Mouse (Mus musculus) lung, adult 18-20 months (tissue): ENCODE results near the gene Spns3.

Source experiments
- DNase-seq, 2 experiments: peaks; one replicate each; pipeline ENCODE4 v3.0.0; 2022; ENCODE audit warnings: mixed read lengths in 2 of 2

Spns3 gene

DNA sequence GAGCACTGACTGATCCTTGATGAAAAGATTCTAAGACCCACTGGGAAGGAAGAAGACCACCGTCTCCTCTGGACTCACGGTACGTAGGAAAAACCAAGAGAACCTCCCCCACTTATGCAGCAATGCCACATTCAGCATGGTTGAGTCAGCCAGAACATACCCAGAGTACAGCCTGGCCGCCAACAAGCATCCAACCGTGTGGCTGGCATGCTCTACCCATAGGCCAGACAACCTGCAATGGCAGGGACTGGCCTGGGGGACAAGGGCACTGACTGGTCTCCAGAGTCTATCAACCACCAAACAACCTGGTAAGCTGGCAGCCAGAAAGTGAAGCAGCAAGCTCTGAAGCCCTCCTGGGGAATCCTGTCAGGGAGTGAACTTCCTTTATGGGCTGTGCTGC lies 41.7 kb downstream of the Spns3 start:
- DNase-seq: no peak

- no peak for DNase-seq
These were observed 42.7 kb downstream of the Spns3 start for GRCm38 (mm10) chr11:72507651-72508050.

DNA sequence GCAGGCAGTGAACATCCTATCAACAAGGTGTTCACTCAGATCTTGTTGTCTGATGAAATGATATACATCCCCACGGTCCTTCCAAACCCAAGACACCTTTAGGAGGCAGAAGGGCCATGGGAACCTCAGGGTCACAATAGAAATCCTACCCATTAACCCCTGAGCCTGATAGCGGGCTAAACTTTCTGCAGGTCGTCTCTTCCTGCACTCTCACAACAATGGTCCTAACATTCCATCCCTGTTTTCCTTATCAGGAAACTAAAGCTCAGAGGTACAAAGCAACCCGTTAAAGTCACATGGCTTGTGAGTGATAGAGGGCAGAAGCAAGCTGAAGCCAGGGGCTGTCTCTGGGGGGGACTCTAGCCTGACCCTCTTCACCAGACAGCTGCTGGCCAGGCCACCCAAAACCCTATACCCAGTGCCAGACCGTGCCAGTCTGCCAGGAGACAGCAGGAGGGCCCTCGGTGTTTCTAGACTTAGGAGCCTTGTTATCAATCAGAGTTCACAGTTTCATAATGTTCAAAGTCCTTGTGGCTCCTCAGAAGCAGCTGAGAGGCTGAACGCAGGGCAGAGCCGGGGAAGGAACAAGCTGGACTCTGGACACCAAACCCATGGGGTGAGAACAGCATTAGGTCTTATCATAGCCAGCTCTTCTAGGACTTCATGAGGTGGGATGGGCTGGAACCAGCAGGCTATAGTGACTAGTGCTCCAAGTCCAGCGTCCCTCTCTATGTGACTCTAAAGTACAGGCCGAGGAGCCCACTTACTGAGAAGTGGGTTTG lies 46.1 kb downstream of the Spns3 start:
- no peak for DNase-seq

DNA sequence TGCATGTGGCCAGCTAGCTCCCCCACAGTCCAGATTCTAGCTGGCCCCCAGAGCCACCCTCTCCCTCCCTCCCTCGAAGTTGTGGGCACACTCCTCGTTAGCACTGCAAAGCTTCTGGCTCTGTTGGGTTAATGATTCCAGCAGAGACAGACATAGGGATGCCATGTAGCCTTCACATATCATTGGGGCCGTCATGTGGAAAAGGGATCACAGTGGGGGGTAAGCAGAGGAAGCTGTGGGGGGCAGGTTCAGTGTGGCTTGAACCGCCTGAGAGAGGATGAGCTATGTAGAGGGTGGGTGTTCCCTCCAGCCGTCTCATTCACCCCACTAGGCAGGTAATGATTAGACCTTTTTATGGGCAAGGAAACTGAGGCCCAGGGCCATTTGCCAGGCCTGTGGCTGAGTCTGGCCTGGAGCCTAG lies 46.8 kb downstream of the Spns3 start:
- DNase-seq: no peak

DNA sequence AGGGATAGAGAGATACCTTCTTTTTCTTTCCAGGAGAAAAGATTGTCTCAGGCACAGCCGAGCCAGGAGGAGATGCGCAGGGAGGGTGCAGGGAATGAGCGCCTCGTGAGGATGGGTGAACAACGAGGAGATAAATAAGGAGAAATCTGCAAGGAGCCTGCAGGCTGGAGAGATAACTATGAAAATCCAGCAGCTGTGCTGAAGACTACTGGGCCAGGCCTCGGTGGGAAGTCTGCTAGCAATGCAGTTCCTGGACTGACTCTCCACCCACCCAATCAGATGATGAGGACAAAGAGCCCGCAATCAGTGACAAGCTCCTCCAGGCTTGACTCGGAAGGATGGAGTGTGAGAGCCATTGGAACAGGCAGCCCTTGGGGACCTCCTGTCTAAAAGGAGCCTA lies 48.1 kb downstream of the Spns3 start:
- DNase-seq: no peak

DNA sequence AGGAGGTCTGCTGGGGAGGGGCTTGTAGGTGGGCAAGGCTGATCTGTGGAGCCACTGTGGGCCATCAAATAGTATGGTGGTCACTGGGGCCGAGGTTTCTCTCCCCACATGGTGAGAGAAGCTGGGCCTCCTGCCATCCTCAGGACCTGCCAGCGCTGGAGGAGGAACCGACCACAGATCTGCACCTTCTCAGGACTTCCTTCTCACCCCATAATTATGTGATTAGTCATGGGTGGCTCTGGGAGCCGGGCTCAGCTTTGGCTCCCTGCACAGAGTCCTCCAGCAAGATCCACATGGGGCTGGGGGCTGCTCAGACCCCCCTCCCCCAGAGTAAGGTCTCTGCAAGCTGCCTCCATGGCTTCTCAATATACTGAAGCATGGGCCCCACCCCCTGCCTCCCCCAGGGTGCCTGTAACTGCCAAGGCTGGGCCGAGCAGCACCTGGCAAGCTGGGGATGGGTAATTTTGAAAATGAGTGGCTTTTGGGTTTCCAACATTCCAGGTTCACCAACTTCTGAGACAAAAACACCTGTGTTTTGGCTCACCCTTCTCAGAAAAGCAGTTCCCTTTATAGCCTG lies 48.8 kb downstream of the Spns3 start:
- DNase-seq: no peak

- no peak for DNase-seq
These were observed 50.2 kb downstream of the Spns3 start for GRCm38 (mm10) chr11:72500139-72500538.

DNA sequence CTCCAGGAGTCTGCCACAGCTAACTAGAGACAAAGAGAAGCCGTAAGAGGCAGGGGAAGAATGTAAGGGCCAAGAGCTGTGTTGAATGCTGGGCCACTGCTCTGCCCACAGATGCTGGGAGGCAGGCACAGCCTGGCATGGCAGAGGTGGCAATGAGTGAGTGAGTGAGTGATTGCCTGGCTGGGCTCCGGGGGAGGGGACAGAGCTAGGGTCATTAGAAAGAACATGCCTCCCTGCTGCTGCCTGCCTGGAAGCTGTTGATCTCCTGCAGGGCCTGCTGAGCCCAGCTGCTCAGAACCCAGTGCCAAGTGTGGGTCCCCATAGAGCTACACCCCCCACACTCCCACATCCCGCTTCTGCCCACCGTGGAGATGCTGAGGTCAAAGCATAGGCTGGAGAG lies 52.9 kb downstream of the Spns3 start:
- DNase-seq: no peak

- no peak for DNase-seq
These were observed 53.5 kb downstream of the Spns3 start for GRCm38 (mm10) chr11:72496775-72497174.

DNA sequence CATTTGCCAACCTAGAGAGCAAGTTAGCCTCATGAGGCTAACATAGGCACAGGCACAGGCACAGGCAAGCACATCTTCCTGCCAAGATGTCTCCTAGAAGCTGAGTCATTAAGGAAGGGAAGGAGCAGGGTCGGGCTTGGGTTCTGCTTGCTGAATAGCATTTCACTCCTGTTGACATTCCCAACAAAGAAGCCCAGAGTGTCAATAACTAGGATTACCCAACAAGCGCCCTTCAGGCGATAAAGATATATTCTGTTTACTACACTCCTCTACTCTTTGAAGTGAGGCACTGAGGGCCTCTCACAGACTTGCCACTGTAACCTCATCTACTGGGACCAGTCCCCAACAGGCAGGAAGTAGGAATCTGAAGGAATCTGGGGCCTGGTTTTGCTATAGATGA lies 54.2 kb downstream of the Spns3 start:
- DNase-seq: peak in 1 of 2 experiments; percentile 27

GRCm38 (mm10) chr11:72494046-72494988 lies 56.0 kb downstream of the Spns3 start:
- DNase-seq: no peak

DNA sequence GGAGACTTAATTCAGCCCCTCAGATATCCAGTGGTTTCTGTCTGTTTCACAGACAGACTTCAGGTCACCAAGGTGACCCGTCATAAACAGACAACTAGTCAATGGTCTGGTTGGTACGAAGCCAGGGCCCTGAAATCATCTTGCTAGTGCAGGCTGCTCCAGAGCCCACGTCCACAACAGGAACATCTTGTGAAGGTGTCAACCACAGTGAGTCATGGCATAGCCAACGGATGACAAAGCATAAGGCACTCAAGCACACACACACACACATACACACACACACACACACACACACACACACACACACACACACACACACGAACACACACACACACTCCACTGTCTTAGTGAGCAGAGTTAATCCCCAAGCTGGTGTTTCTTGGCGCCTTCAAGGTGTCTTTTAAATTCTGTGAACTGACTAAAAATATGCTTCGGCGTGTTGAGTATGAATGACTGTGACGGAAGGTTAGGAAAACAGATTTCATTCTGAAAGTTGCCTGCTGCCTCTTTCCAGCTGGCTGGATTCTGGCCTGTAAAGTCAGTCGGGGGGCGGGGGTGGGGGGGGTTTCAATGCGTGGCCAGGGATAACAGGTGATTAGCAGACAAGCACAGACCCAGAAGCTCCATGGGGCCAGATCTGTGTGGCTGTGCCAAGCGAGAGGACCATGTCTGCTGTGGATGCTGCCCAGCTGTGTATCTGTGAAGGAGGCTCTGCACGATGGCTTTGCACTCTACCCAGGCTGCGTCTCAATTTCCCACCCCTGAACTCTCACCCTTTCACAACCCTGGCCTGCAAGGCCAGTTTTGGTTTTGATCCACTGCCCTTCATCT lies 59.0 kb downstream of the Spns3 start:
- no peak for DNase-seq

GRCm38 (mm10) chr11:72489881-72490301 lies 60.4 kb downstream of the Spns3 start, which contains the start of gene Spns2:
TSS of gene Spns2 (minus strand) at chr11:72489904.
- DNase-seq: peak; percentile 93 to 95

- DNase-seq: no peak
These were observed 60.9 kb downstream of the Spns3 start for GRCm38 (mm10) chr11:72489397-72489796.

GRCm38 (mm10) chr11:72488753-72489271 lies 61.5 kb downstream of the Spns3 start:
- DNase-seq: peak in 1 of 2 experiments; percentile 22

DNA sequence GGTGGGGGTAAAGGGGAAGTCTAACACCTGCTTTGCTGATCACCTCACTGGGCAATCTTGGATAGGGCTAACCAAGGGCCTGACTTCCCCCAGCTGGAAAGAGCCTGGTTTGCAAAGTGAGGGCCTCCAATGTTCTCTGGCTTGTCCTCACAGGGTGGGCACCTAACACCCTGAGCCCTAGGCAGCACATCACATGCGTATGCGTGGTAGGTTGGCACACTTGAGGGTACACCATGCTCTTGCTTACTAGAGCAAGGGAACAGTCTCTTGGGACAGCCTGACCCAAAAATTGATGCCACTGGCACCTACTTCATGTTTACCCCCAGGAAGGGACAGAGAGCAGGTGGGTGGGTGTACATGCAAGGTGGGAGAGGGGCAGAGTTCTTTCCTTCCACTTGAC lies 62.6 kb downstream of the Spns3 start:
- no peak for DNase-seq

DNA sequence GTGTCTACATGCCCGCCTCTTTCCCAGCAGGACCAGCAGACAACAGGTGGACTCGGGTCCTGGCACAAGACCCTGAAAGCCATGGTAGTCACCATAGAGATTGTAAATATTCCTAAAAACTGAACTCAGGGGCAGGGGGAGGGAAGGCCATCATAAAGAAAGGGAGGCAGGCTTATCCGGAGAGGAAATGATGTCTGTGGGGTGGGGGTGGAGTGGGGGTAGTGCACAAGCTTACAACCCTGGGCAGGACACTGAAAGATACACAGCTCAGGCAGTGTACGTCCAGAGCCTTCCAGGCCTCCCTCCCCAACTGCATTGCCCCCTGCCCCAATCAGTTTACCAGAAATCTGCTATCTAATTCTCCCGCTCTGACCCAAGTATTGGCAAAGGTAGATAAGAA lies 63.1 kb downstream of the Spns3 start:
- DNase-seq: no peak

DNA sequence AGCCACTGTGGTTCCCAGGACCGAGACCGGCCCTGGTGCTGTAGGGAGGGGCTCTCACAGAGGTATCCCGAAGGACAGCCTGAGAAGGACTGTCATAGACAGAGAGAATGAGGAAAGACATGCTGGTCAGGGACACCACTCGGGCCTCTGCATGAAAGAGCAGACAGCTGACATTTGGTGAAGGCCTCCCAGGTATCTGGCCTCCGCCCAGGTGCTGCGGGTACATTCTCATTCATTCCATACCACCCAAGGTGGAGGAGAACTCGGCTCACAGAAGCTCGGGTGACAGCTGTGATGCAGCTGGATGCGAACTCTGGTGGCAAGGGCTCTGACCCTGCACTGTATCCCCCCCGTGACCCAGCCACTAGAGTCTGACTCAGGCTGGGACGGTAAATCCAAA lies 64.3 kb downstream of the Spns3 start:
- no peak for DNase-seq

DNA sequence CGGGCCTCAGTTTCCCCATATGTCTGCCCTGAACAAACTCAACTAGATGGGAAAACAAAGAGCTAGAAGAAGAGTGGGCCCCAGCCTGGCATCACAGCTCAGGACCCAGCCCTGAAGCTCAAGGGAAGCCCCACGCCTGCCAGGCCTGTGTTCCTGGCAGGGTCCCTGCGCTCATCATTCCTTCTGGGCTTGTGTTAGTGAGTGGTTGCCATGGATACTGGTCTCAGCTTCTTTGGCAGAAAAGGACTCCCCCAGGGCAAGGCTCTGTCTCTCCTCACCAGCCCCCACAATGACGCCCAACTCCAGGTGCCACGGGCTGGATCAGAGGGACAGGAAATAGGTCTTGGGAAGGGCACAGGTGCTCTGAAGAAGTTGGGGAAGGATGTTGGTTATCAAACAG lies 65.1 kb downstream of the Spns3 start:
- DNase-seq: no peak

- no peak for DNase-seq
These were observed 65.8 kb downstream of the Spns3 start for GRCm38 (mm10) chr11:72484549-72484948.

DNA sequence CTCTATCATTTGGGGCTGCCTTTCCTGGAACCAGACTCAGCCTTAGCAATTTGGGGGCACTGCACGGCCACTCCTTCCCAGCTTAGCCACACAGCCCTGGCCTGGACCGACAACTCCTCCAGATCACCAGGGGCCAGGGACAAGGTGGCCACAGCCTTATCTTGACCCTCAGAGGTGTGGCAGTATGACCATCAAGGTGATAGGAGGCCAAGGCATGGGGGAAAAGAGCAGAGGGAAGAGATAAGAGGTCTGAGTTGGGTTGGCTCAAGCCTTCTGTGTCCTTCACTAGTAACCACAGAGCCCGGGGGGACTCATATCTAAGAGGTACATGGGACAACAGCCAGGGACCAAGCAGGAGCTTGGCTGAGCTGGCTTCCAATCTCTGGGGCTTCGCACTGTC lies 68.4 kb downstream of the Spns3 start:
- DNase-seq: no peak

GRCm38 (mm10) chr11:72481313-72481712 lies 69.0 kb downstream of the Spns3 start:
- DNase-seq: no peak
